Mouse (Mus musculus) kidney, adult 8-10 months (tissue): Measurements from ENCODE around the gene Tcf20.

Experiments used
- DNase-seq, 2 experiments: peaks; one replicate each; pipeline ENCODE4 v3.0.0; 2022

The Tcf20 gene

DNA sequence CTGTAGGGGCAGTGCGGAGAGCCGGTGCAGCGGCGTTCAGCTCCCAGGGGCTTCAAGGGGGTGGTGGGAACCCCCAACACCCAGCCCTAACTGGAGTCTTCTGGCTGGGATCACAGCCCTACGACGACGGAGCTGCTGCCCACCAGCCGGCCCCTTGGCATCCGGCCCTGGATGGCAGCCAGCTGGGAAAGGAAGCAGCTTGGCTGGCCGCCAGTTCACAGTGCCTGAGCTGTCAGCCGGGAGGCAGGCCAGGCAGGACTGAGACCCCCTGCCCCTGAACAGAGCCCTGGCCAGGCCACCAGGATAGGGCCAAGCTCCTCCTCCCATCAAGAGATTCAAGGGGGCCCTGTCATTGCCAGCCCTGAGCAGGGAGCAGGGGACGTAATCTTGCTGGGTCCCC is 65.6 kb downstream of the Tcf20 start:
- peak; percentile 65 to 77 for DNase-seq

GRCm38 (mm10) chr15:82921559-82921958 is 66.1 kb downstream of the Tcf20 start:
- no peak for DNase-seq

- DNase-seq = peak; percentile 70 to 71
Observed at GRCm38 (mm10) chr15:82920895-82921515, 66.7 kb downstream of the Tcf20 start.

GRCm38 (mm10) chr15:82917965-82918364 is 69.7 kb downstream of the Tcf20 start:
- DNase-seq = no peak

DNA sequence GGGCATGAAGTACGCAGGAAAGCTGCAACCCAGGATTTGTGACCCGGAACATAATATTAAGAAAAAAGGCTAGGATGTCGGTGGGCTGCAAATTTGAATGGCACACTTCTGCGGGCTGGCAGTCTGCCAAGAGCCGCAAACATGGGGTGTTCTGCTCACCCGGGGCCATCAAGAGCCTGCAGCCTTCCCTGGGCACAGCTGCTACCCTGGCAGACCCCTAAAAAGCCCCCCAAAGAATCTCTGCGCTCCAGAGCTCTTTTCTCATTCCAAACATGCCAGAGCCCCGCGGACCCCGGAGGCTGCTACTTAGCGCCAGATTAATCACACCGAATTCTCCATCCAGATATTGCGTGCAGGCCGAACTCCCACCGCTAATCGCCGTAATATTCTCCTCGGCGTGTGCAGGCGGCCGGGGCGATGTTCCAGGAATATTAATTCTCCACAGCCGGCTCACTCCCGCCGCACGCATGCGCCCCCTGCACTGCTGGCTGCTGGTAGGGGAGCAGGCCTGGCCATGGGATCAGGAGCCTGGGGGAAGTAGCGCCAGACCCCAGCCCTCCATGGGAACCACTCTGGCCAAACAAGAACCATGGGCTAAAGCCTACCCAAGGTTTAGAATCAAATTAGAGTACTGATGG is 70.3 kb downstream of the Tcf20 start:
- no peak for DNase-seq

DNA sequence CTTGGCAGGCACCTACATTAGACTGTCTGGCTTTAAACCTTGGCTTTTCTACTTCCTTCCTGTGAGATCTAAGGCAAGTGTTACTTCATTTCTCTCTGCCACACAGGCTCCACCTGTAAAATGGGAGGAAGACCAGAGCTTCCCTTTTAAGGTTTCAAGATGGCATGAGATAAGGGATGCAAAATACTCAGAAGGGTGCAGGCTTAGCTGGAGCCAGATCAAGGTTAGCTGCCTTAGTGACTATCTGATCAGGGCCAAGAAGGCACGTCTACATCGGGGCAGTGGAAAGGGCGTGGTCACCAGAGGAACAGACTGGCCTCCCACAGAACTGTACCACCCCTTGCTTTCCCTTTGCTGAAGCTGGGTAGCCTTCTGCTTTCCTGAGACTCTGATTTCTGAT is 73.2 kb downstream of the Tcf20 start:
- DNase-seq = no peak

GRCm38 (mm10) chr15:82911965-82912337 is 75.7 kb downstream of the Tcf20 start:
- DNase-seq = no peak

DNA sequence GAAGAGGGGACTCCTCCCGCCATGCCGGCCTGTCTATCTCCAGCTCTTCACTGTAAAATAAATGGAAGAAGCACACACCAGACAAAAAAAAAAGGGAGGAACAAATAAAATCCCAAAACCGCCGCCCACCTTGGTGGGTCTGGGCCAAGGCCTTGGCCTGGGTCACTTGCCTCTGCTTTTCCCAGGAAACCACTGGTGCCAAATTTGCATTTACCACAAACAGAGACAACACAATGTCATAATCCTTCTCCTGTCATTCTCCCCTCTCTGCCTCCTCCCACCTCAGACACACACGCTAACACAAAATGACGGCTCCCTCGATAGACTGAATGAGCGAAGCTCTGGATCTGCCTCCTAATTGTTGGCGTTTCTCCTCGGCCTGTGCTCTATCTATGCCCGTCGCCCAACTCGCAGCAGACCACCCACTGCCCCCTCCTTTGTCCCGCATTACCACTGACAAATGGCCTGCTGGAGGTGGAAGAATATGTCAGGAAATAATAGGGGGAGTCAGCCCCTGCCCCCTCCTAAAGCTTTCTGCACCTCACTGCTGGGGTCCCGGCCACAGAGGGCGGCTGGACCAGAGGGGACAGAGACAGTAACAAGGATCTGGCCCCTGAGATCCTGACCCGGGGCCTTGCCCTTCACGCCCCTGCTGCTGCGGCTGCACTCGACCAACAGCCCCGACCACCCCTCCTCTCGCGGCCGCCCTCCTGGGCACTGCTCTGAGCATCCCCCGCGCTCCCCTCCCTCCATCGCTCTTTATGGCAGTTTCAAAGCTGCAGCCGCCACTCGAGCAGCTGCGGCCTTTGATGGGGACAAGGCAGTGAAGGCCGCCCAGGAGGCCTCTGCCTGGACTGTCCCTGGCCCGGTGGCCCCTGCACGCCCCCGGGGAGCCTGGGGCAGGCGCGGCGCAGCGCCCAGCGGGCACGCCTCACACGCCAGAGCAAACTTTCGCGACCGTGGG is 76.4 kb downstream of the Tcf20 start:
- no peak for DNase-seq

DNA sequence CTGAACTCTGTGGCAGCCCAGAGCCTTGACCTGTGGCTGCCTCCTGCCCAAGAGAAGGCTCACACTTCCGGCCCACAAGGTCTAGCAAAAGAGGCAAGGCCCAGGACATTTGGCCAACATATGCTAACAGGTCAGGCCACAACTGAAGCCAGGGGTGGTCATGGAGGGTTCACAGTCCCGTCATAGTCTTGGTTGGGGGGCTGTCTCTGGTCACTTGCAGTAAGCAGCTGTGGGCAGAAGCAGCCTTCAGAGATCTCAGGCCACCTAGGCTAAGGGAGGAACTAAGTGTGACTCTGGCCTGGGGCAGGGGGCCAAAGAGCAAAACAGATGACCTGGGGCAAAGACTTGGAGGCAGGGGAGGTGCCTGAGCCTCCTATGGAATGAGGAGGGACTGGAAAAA is 77.1 kb downstream of the Tcf20 start:
- DNase-seq = no peak

GRCm38 (mm10) chr15:82909791-82910190 is 77.9 kb downstream of the Tcf20 start:
- DNase-seq = no peak

GRCm38 (mm10) chr15:82908521-82908920 is 79.2 kb downstream of the Tcf20 start:
- no peak for DNase-seq

DNA sequence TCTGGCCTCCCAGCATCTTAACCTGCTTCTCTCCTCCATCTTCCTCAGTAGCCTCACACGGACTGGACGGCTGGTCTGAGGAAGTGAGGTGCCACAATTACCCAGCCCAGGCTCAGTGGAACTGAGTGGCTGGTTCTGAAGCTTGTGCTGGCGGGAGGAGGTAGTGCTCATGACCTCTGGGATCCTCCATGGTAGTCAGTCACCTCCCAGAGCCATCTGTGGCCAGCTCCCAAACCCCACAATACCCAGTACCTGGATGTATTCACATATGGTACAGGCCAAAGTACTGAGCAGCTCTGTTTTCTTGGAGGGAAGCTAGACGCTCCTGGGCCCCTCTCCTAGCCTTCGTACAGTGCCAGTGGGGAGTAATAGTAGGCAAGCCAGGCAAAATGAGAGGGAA is 80.4 kb downstream of the Tcf20 start:
- no peak for DNase-seq

DNA sequence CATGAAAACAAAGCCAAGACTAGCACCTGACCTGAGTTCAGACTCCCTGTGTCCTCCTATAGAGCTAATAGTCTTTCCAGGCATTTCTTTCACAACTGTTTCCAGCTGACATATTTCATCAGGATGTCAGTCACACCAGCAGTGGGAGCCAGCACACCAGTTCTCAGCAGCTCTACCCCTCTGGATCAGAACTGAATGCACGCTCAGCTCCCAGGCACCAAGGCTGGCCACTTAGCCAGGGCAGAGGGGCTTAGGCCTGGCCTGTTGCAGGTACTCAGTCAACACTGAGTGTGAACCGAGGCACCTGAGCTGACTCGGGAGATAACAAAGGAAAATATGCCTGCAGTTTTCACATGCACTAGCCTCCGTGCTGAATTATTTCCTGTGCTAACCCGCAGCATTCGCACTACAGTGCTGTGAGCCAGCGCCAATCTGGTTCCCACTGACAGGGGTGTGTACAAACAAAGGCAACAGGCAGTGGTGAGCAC is 81.1 kb downstream of the Tcf20 start:
- DNase-seq = no peak

- no peak for DNase-seq
Observed at GRCm38 (mm10) chr15:82905431-82906395, 82.0 kb downstream of the Tcf20 start.

- no peak for DNase-seq
Observed at GRCm38 (mm10) chr15:82904526-82904925, 83.1 kb downstream of the Tcf20 start.

DNA sequence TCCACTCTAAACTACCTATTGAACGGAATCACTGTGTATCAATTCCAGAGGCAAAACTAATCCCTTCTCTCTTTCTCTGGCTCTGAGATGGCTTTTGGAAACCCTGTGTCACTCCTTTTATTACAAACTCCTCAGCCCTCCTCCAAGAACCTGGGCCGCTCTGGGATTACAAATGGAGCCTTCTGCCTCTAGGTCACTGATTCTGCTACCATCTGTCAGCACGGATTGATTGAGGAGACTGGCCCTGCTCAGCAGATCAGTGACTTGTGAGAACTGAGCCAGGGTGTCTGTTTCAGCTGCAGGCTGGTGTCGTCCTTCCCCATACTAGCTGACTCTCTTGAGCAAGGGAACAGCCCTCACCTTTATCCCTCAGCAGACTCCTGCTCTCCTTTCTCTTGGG is 85.2 kb downstream of the Tcf20 start:
- DNase-seq = no peak

DNA sequence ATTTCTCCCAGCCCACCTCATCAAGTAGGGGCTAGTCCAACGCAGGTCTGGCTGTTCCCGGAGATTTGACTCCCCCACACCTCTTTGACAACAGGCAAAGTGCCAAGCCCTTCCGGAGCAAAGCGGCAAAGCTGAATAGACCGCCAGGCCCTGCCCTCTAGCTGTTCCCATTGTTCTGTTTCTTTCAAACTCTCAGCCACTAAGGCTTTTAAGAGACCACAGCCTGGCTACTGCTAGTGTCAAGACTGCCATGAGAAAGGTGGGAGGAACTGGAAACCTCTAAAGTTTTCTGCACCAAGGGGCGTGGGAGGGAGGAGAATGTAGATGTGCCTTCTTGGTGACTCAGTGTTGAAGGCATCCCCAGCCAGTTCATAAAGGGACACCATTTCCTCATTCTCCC is 86.4 kb downstream of the Tcf20 start:
- DNase-seq = no peak

- DNase-seq = no peak
Observed at GRCm38 (mm10) chr15:82900331-82900730, 87.3 kb downstream of the Tcf20 start.

GRCm38 (mm10) chr15:82899676-82900301 is 87.9 kb downstream of the Tcf20 start:
- DNase-seq = peak; percentile 78 to 85

GRCm38 (mm10) chr15:82898740-82899675 is 88.7 kb downstream of the Tcf20 start:
- peak; percentile 14 to 28 for DNase-seq
